8 mouse cellular contexts compared by ENCODE assay signal in the genomic region with DNA sequence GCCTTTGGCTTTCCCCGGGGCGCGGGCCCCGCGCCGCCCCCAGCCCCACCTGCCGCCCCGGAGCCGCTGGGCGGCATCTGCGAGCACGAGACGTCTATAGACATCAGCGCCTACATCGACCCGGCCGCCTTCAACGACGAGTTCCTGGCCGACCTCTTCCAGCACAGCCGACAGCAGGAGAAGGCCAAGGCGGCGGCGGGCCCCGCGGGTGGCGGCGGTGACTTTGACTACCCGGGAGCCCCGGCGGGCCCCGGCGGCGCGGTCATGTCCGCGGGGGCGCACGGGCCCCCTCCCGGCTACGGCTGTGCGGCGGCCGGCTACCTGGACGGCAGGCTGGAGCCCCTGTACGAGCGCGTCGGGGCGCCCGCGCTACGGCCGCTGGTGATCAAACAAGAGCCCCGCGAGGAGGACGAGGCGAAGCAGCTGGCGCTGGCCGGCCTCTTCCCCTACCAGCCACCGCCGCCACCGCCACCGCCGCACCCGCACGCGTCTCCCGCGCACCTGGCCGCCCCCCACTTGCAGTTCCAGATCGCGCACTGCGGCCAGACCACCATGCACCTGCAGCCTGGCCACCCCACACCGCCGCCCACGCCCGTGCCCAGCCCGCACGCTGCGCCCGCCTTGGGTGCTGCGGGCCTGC. TPM values are rescaled to one million over a fixed set of nuclear protein-coding genes. Genes with fewer than 3 reads are reported as not detected.
DNase-seq lines count a peak whose midpoint lies in the region; ATAC-seq and TF ChIP-seq lines count a peak whose summit lies in the region.

No protein-coding gene starts in this region.

- TF ChIP-seq CTCF in bone marrow, adult 2 months (IDR thresholded peaks at IDR 0.05; ENCODE audit: control insufficient read depth, insufficient read depth, low read length): no peak
- TF ChIP-seq CTCF in embryonic fibroblast, embryonic 13.5 days (IDR thresholded peaks at IDR 0.05; ENCODE audit: borderline replicate concordance, insufficient read depth, low read length): no peak
- TF ChIP-seq CTCF in midbrain, postnatal 0 days (IDR thresholded peaks at IDR 0.05): no peak

- peak; percentile 39; the same call in 1 of the 2 replicates for ATAC-seq in hindbrain, embryonic 14.5 days (ENCODE audit: low FRiP score)
- no peak for ATAC-seq in limb, embryonic 12.5 days (ENCODE audit: insufficient number of reproducible peaks, insufficient read depth, low FRiP score, low TSS enrichment, low read depth)
- peak; percentile 26 for ATAC-seq in midbrain, postnatal 0 days (ENCODE audit: low FRiP score)

- no peaks in the 10 kb centered on the region for H3K9me3 ChIP-seq in hindbrain, embryonic 14.5 days (ENCODE audit: control insufficient read depth, low read length)
- H3K9me3 ChIP-seq in limb, embryonic 12.5 days: no peaks in the 10 kb centered on the region
- H3K9me3 ChIP-seq in midbrain, postnatal 0 days (ENCODE audit: low read length): no peaks in the 10 kb centered on the region

- peak overlapping the region; percentile 84 for H3K4me2 ChIP-seq in hindbrain, embryonic 14.5 days (replicated peaks)
- H3K4me2 ChIP-seq in limb, embryonic 12.5 days: peak overlapping the region; percentile 93
- peak overlapping the region; percentile 73 for H3K4me2 ChIP-seq in midbrain, postnatal 0 days (ENCODE audit: low read depth, low read length, poor library complexity, severe bottlenecking)

- H3K36me3 ChIP-seq in hindbrain, embryonic 14.5 days (replicated peaks; ENCODE audit: control insufficient read depth, insufficient read depth): no peaks in the 10 kb centered on the region
- H3K36me3 ChIP-seq in limb, embryonic 12.5 days: no peaks in the 10 kb centered on the region
- H3K36me3 ChIP-seq in midbrain, postnatal 0 days (ENCODE audit: insufficient read depth, low read length): no peaks in the 10 kb centered on the region

- no peaks in the 10 kb centered on the region; the same call in none of the 2 replicates for H3K4me1 ChIP-seq in bone marrow, adult 2 months (ENCODE audit: control insufficient read depth, insufficient read depth, low read length)
- H3K4me1 ChIP-seq in embryonic fibroblast, embryonic 13.5 days (ENCODE audit: control insufficient read depth, insufficient read depth, low read length): no peaks in the 10 kb centered on the region; the same call in 1 of the 2 replicates
- H3K4me1 ChIP-seq in hindbrain, embryonic 14.5 days (replicated peaks; ENCODE audit: control insufficient read depth, insufficient read depth, low read length): peaks cover 13% of the 10 kb centered on the region
- peaks cover 18% of the 10 kb centered on the region for H3K4me1 ChIP-seq in limb, embryonic 12.5 days (replicated peaks)
- peaks cover 12% of the 10 kb centered on the region; the same call in 1 of the 2 replicates for H3K4me1 ChIP-seq in midbrain, postnatal 0 days (ENCODE audit: insufficient read depth, low read length)

- no peak for TF ChIP-seq POLR2A in bone marrow, adult 2 months (IDR thresholded peaks at IDR 0.05; ENCODE audit: borderline replicate concordance, control insufficient read depth, low read depth, low read length)
- no peak for TF ChIP-seq POLR2A in embryonic fibroblast, embryonic 13.5 days (IDR thresholded peaks at IDR 0.05; ENCODE audit: low read depth, low read length)

- peaks cover 72% of the 10 kb centered on the region for H3K27me3 ChIP-seq in hindbrain, embryonic 14.5 days (ENCODE audit: control insufficient read depth, insufficient read depth, low read length)
- peaks cover 85% of the 10 kb centered on the region for H3K27me3 ChIP-seq in limb, embryonic 12.5 days
- peaks cover 53% of the 10 kb centered on the region for H3K27me3 ChIP-seq in midbrain, postnatal 0 days (ENCODE audit: insufficient read depth, low read length)

- H3K9ac ChIP-seq in hindbrain, embryonic 14.5 days: peak overlapping the region; percentile 58
- peak overlapping the region; percentile 63 for H3K9ac ChIP-seq in limb, embryonic 12.5 days (replicated peaks)
- H3K9ac ChIP-seq in midbrain, postnatal 0 days (replicated peaks; ENCODE audit: low read length, poor library complexity, severe bottlenecking): peak overlapping the region; percentile 55

- WGBS in bone marrow, adult 2 months: under 1% methylated on average over 83 of the region's 83 CpGs
- WGBS in hindbrain, embryonic 14.5 days: under 1% methylated on average over 79 of the region's 83 CpGs
- WGBS in limb, embryonic 12.5 days: under 1% methylated on average over 77 of the region's 83 CpGs
- under 1% methylated on average over 42 of the region's 83 CpGs for WGBS in midbrain, postnatal 0 days

- peak overlapping the region; percentile 86 for H3K4me3 ChIP-seq in bone marrow, adult 2 months (replicated peaks; ENCODE audit: control insufficient read depth, low read depth, low read length)
- H3K4me3 ChIP-seq in embryonic fibroblast, embryonic 13.5 days (ENCODE audit: insufficient read depth, low read length): peak overlapping the region; percentile 23; the same call in 1 of the 2 replicates
- H3K4me3 ChIP-seq in hindbrain, embryonic 14.5 days (replicated peaks; ENCODE audit: low read length): peak overlapping the region; percentile 55
- H3K4me3 ChIP-seq in limb, embryonic 12.5 days (replicated peaks): peak overlapping the region; percentile 55
- H3K4me3 ChIP-seq in midbrain, postnatal 0 days (ENCODE audit: low read depth, low read length): peak overlapping the region; percentile 53

- peak; percentile 36 for DNase-seq in retina, postnatal 1 day
- DNase-seq in retina, embryonic 14.5 days (ENCODE audit: low spot score): no peak
- DNase-seq in hindbrain, embryonic 14.5 days (ENCODE audit: low spot score): no peak
- no peak for DNase-seq in midbrain, postnatal 0 days (ENCODE audit: low spot score)
- DNase-seq in layer of hippocampus, postnatal 14 days (ENCODE audit: low spot score in 2 of 2): no peak

- H3K27ac ChIP-seq in bone marrow, adult 2 months (ENCODE audit: control insufficient read depth, insufficient read depth, low read depth, low read length, poor library complexity): peak overlapping the region; percentile 77
- no peak overlapping the region for H3K27ac ChIP-seq in embryonic fibroblast, embryonic 13.5 days (ENCODE audit: insufficient read depth, low read length)
- no peak overlapping the region for H3K27ac ChIP-seq in hindbrain, embryonic 14.5 days
- no peak overlapping the region for H3K27ac ChIP-seq in limb, embryonic 12.5 days
- H3K27ac ChIP-seq in midbrain, postnatal 0 days (ENCODE audit: low read depth, low read length): no peak overlapping the region

RNA-seq across cellular contexts. Expression of gene Cebpa, which starts 0.5 kb away (rescaled TPM):
- polyA plus RNA-seq in bone marrow, adult 2 months (2011; ENCODE audit: insufficient read depth, insufficient read length, low replicate concordance, missing spikeins): 8.9 and 14.2 TPM in 2 replicates
- 1.8 and 5.1 TPM in 2 replicates for polyA plus RNA-seq in embryonic fibroblast, embryonic 13.5 days (2011; ENCODE audit: insufficient read length, low read depth, missing spikeins)
- polyA plus RNA-seq in hindbrain, embryonic 14.5 days (2014; fragmentation: Nextera tagmentation; extraction: Ambion mirVana): 0.82 and 1.0 TPM in 2 replicates
- 1.6 and 1.8 TPM in 2 replicates for polyA plus RNA-seq in limb, embryonic 12.5 days (2016; fragmentation: Nextera tagmentation; extraction: Ambion mirVana)
- total RNA-seq in midbrain, postnatal 0 days (2014; rRNA removed): 3.9 and 11.3 TPM in 2 replicates
- polyA plus RNA-seq in midbrain, postnatal 0 days (2015; fragmentation: Nextera tagmentation; extraction: Ambion mirVana): 0.44 and 0.67 TPM in 2 replicates
- total RNA-seq in layer of hippocampus, postnatal 14 days (2021): 10 to 100 TPM; 16.4 to 16.9 TPM

Comparison
In these comparisons a context has a peak if more than half of its experiments do, and no peak if none do; other contexts are left out.
1. H3K4me3 ChIP-seq: peak in every context shown above with its lines; median percentile 86 in bone marrow, adult 2 months; 55 in hindbrain, embryonic 14.5 days; 55 in limb, embryonic 12.5 days; 53 in midbrain, postnatal 0 days; 23 in embryonic fibroblast, embryonic 13.5 days.